In genomic region chr17:47521551-47522258, GRCm38 (mm10) we compare ENCODE assay signal across 8 mouse cellular contexts. TPM values are rescaled to one million over a fixed set of nuclear protein-coding genes. Genes with fewer than 3 reads are reported as not detected.
DNase-seq lines count a peak whose midpoint lies in the region; ATAC-seq lines count a peak whose summit lies in the region.

No protein-coding gene starts in this region.

- peak overlapping the region; percentile 41 for H3K4me2 ChIP-seq in intestine, embryonic 14.5 days (ENCODE audit: low read length)
- H3K4me2 ChIP-seq in liver, embryonic 16.5 days (ENCODE audit: low read depth, low read length) = peak overlapping the region; percentile 83
- H3K4me2 ChIP-seq in neural tube, embryonic 13.5 days = peak overlapping the region; percentile 46

- peak overlapping the region; percentile 97 for H3K27ac ChIP-seq in intestine, embryonic 14.5 days (ENCODE audit: low read depth)
- peak overlapping the region; percentile 97 for H3K27ac ChIP-seq in liver, embryonic 16.5 days (ENCODE audit: low read length)
- H3K27ac ChIP-seq in neural tube, embryonic 13.5 days (replicated peaks) = peak overlapping the region; percentile 88

- H3K27me3 ChIP-seq in intestine, embryonic 14.5 days (replicated peaks; ENCODE audit: control insufficient read depth, insufficient read depth, low read length) = no peaks in the 10 kb centered on the region
- no peaks in the 10 kb centered on the region for H3K27me3 ChIP-seq in liver, embryonic 16.5 days (ENCODE audit: control insufficient read depth, insufficient read depth, low read depth, low read length)
- no peaks in the 10 kb centered on the region for H3K27me3 ChIP-seq in neural tube, embryonic 13.5 days

- H3K36me3 ChIP-seq in intestine, embryonic 14.5 days (ENCODE audit: control insufficient read depth, insufficient read depth, low read length) = no peaks in the 10 kb centered on the region
- H3K36me3 ChIP-seq in liver, embryonic 16.5 days (ENCODE audit: control insufficient read depth, insufficient read depth) = no peaks in the 10 kb centered on the region
- no peaks in the 10 kb centered on the region for H3K36me3 ChIP-seq in neural tube, embryonic 13.5 days

- peak; percentile 85 for ATAC-seq in intestine, embryonic 14.5 days (replicated peaks; ENCODE audit: low FRiP score, low TSS enrichment, low read depth)
- peak; percentile 94 for ATAC-seq in liver, embryonic 16.5 days (ENCODE audit: low read depth)
- ATAC-seq in neural tube, embryonic 13.5 days (ENCODE audit: low read depth) = peak; percentile 85

- H3K9ac ChIP-seq in intestine, embryonic 14.5 days (ENCODE audit: low read length) = peak overlapping the region; percentile 39
- peak overlapping the region; percentile 83 for H3K9ac ChIP-seq in liver, embryonic 16.5 days (ENCODE audit: low read depth, low read length)
- peak overlapping the region; percentile 55 for H3K9ac ChIP-seq in neural tube, embryonic 13.5 days

- peaks cover 42% of the 10 kb centered on the region for H3K4me1 ChIP-seq in intestine, embryonic 14.5 days (replicated peaks; ENCODE audit: control insufficient read depth, insufficient read depth, low read length)
- peaks cover 60% of the 10 kb centered on the region for H3K4me1 ChIP-seq in liver, embryonic 16.5 days (ENCODE audit: control insufficient read depth, low read depth, low read length)
- peaks cover 25% of the 10 kb centered on the region for H3K4me1 ChIP-seq in neural tube, embryonic 13.5 days (replicated peaks)

- H3K9me3 ChIP-seq in intestine, embryonic 14.5 days (ENCODE audit: control insufficient read depth, low read length) = no peaks in the 10 kb centered on the region
- H3K9me3 ChIP-seq in liver, embryonic 16.5 days (replicated peaks; ENCODE audit: control insufficient read depth, low read length) = no peaks in the 10 kb centered on the region
- H3K9me3 ChIP-seq in neural tube, embryonic 13.5 days = no peaks in the 10 kb centered on the region

- intact Hi-C loops in gastrocnemius, postnatal 14 days (cut with DNase I; ENCODE audit: low total_unique reads) = no loop called here
- intact Hi-C loops in gastrocnemius, postnatal 36 days (cut with DNase I) = no loop called here

- DNase-seq in gastrocnemius, postnatal 14 days = peak; percentile 66
- no peak for DNase-seq in gastrocnemius, postnatal 36 days
- DNase-seq in c-Kit-negative CD71-positive TER-119-positive erythroid progenitor cells, embryonic 14.5 days (ENCODE audit: low read depth, low spot score) = peak; percentile 64
- peak; percentile 56 to 69 for DNase-seq in gastrocnemius, postnatal 4 days (ENCODE audit: low spot score in 2 of 2)
- DNase-seq in intestine, embryonic 14.5 days (ENCODE audit: low spot score) = peak; percentile 77
- DNase-seq in thymus, postnatal 10 days (ENCODE audit: low spot score in 2 of 2) = peak; percentile 88 to 94

- 3% methylated on average over 17 of the region's 17 CpGs for WGBS in intestine, embryonic 14.5 days
- WGBS in liver, embryonic 16.5 days (ENCODE audit: insufficient replicate concordance) = 4% methylated on average over 17 of the region's 17 CpGs
- WGBS in neural tube, embryonic 13.5 days = 3% methylated on average over 16 of the region's 17 CpGs

- H3K4me3 ChIP-seq in intestine, embryonic 14.5 days (ENCODE audit: low read depth, low read length) = peak overlapping the region; percentile 3; the same call in 1 of the 2 replicates
- peak overlapping the region; percentile 53 for H3K4me3 ChIP-seq in liver, embryonic 16.5 days (ENCODE audit: low read depth, low read length)
- H3K4me3 ChIP-seq in neural tube, embryonic 13.5 days = peak overlapping the region; percentile 15; the same call in 1 of the 2 replicates

RNA-seq across cellular contexts. Expression of gene Ccnd3, which starts 16.9 kb away (rescaled TPM):
- 10 to 100 TPM; 57.0 to 63.3 TPM for total RNA-seq in gastrocnemius, postnatal 14 days (2021)
- 10 to 100 TPM; 31.4 to 31.5 TPM for total RNA-seq in gastrocnemius, postnatal 36 days (2021)
- 100 to 1,000 TPM; 270 to 304 TPM for total RNA-seq in gastrocnemius, postnatal 4 days (2021)
- polyA plus RNA-seq in intestine, embryonic 14.5 days (2014; fragmentation: Nextera tagmentation; extraction: Ambion mirVana) = 450 and 457 TPM in 2 replicates
- 300 and 331 TPM in 2 replicates for polyA plus RNA-seq in liver, embryonic 16.5 days (2015; fragmentation: Nextera tagmentation; extraction: Ambion mirVana)
- polyA plus RNA-seq in neural tube, embryonic 13.5 days (2015; fragmentation: Nextera tagmentation; extraction: Ambion mirVana) = 78.5 and 86.5 TPM in 2 replicates

RNA-seq across cellular contexts. Expression of gene Taf8, which starts 19.6 kb away (rescaled TPM):
- 10 to 100 TPM in 1 of 2 experiments, 1 to 10 TPM in 1; 9.5 to 10.2 TPM for total RNA-seq in gastrocnemius, postnatal 14 days (2021)
- 10 to 100 TPM; 10.4 to 12.8 TPM for total RNA-seq in gastrocnemius, postnatal 36 days (2021)
- total RNA-seq in gastrocnemius, postnatal 4 days (2021) = 10 to 100 TPM; 11.9 to 12.5 TPM
- 21.5 and 25.0 TPM in 2 replicates for polyA plus RNA-seq in intestine, embryonic 14.5 days (2014; fragmentation: Nextera tagmentation; extraction: Ambion mirVana)
- 14.2 and 14.3 TPM in 2 replicates for polyA plus RNA-seq in liver, embryonic 16.5 days (2015; fragmentation: Nextera tagmentation; extraction: Ambion mirVana)
- polyA plus RNA-seq in neural tube, embryonic 13.5 days (2015; fragmentation: Nextera tagmentation; extraction: Ambion mirVana) = 23.2 and 26.6 TPM in 2 replicates

Comparison
In these comparisons a context has a peak if more than half of its experiments do, and no peak if none do; other contexts are left out.
1. DNase-seq: peak in gastrocnemius, postnatal 14 days (single experiment), c-Kit-negative CD71-positive TER-119-positive erythroid progenitor cells, embryonic 14.5 days (single experiment), gastrocnemius, postnatal 4 days (2 of 2), intestine, embryonic 14.5 days (single experiment) and thymus, postnatal 10 days (2 of 2); none in gastrocnemius, postnatal 36 days (0 of 2).
2. RNA of gene Ccnd3, which starts 16.9 kb away (total RNA-seq): 270 to 304 TPM in gastrocnemius, postnatal 4 days; 57.0 to 63.3 TPM in gastrocnemius, postnatal 14 days and 31.4 to 31.5 TPM in gastrocnemius, postnatal 36 days; every median in the first group is over 4 times any median in the second.
3. H3K4me3 ChIP-seq: peak in every context shown above with its lines; median percentile 53 in liver, embryonic 16.5 days; 15 in neural tube, embryonic 13.5 days; 3 in intestine, embryonic 14.5 days.
4. Peak in every context shown above with its lines, with median percentiles within 50 percentile points of each other: ATAC-seq, H3K27ac ChIP-seq, H3K4me2 ChIP-seq and H3K9ac ChIP-seq.